Mouse (Mus musculus) c-Kit-positive CD71-positive TER-119-positive erythroid progenitor cells, embryonic 14.5 days (primary cell): ENCODE measurements around the gene Mycbp.
A peak's percentile ranks its signal among the peaks of the same experiment; 100 is the strongest.
"Not testable (repeated sequence)": the region's sequence is repeated elsewhere in the genome, so short reads cannot be mapped to it uniquely, and the experiment has no call there.

Source experiments
- DNase-seq: peaks from one replicate; pipeline ENCODE4 v3.0.0-alpha.2; 2013; ENCODE audit warnings: low spot score

The Mycbp gene

GRCm38 (mm10) chr4:123940878-123941277 lies 36.2 kb downstream of the Mycbp start:
- DNase-seq, result not testable (repeated sequence)

DNA sequence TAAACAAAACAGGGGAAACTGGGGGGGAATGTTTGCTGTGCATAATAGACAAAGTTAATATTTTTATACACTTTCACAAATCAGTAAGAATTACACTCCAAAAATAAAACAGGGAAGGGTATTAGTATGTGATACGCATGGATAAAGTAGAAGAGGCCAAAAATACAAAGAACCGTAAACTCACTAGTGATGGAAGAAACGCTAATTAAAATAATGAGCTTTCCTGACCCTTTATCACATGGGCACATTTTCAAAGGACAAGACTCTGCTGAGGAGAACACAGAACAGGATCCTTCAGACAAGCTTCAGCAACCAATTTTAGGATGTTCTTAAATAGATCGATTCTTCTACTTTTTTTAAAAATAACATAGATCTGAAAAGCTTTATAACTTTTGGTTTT lies 42.1 kb downstream of the Mycbp start:
- no peak for DNase-seq

DNA sequence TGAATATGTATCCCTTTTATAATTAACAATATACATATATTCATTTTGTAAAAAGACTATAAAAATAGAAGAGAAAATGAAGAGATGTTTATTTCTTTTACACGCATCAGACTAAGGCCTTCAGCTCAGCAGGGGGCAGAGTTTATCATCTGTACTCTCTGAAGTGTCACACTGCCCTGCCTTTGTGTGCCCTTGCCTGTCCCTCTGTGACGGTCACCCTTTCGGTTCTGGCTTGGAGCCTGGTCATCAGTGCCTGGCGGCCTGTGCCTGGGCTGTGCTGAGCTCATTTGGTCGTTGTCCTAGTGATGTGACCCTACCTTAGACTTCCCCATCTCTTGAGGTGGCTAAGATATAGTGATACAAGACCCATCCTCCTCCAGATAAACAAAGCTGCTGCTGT lies 42.5 kb downstream of the Mycbp start:
- DNase-seq, result no peak

GRCm38 (mm10) chr4:123948901-123949300 lies 44.3 kb downstream of the Mycbp start:
- DNase-seq, result no peak

DNA sequence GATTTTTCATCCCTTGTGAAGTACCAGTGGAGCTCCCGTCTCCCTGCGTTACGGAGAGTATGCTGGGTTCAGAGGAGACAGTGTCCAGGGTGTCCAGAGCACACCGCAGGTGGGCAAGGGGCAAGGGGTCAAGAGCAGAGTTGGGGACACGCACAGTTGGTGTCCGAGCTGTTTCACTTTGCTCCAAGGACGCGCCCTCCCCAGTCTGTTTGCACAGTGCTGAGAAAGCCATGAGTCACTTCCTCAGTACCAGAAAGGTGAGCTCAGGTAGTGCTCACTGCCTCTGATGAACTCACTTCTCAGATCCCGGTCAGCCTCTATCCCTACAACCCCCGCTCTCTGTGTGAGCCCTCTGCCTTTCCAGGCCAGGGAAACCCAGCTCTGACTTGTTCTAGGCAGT lies 45.0 kb downstream of the Mycbp start:
- DNase-seq, result no peak

DNA sequence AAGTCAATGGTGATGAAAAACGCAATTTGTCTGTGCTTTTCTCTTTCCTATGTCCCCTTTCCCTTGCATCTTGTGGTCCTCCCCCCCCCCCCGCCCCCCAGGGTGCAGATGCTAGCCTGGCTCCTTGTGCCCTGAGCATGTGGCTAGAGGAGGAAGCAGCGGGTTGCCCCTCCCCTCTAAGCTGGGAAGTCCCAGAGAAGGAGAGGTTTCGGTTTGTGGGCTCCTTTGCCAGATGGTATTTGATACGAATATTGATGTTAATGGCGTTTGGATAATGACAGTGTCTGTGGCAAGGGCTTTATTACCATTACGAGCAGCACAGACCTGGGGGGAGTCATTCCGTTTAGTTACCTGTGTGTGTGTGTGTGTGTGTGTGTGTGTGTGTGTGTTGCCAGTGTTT lies 47.4 kb downstream of the Mycbp start:
- no peak for DNase-seq

DNA sequence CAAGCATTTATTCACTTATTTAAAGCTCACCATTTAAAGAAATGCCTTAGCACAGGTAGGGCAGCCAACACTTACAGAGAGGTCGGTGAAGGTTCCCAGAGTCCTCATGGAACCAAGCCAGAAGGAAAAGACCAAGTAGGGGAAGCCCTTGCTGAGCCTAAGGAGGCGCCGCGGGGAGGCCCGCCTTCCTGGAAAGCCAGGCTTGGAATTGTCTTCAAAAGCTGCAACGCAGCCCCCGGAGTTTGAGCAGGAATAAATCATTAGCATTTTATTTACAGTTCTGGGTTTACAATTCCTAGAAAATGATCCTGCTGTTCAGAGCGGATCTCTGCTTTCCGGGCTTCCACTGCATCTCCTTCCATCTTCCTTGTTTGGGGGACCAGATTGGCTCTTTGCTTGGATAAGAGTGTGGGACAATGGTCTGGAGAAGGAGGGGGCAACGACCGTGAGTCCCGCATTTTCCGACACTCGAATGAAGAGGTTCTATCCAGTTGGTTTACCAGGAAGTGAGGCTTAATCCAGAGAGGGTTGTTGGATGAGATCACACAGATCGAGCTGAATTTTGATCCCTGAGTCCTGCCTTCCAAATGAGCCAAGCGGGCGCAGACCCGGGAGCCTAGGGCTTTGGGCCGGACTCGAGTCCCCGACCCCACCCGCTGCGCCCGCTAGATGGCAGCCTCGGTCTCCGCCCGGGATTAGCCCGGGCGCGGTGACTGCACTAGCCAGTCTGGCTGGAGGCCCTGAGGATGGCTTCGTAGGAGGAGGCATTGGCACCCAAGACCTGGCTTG lies 52.3 kb downstream of the Mycbp start:
- DNase-seq, result peak; percentile 10

GRCm38 (mm10) chr4:123957492-123957808 lies 52.8 kb downstream of the Mycbp start:
- no peak for DNase-seq

GRCm38 (mm10) chr4:123957891-123958290 lies 53.3 kb downstream of the Mycbp start:
- DNase-seq, result no peak

- no peak for DNase-seq
Measured at GRCm38 (mm10) chr4:123960955-123961354, 56.3 kb downstream of the Mycbp start.
